Mouse (Mus musculus): ENCODE data around the gene 4933402D24Rik.

DNA sequence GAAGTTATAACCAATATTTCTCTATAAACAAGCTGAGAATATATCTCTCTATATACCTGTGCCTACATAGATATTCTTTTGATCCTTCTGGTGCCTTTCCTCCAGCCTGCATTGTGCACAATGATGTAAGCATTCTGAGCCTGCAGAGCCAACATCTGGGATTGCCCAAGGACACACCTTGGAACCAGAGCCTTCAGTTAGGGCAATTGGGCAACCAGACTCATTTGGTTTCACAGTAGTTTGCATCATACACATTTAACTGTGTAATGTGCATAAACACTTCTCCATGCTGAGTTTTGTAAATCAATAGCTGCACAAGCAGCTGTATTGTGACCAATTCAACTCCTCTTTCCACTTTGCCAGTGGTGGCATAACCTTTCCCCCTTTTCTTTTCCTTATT, 25.3 kb upstream of the 4933402D24Rik start:
- TF ChIP-seq CTCF (IDR thresholded peaks at IDR 0.05; ENCODE audit: extremely low read depth, insufficient read depth, insufficient read length, insufficient replicate concordance): no peak
- no peak for TF ChIP-seq POLR2A (IDR thresholded peaks at IDR 0.05; ENCODE audit: low read depth, low read length)
